Mouse (Mus musculus): Measurements from ENCODE around the gene Rapgef2. TPM values are rescaled to one million over a fixed set of nuclear protein-coding genes. Genes with fewer than 3 reads are reported as not detected.
"Not testable (repeated sequence)": the region's sequence is repeated elsewhere in the genome, so short reads cannot be mapped to it uniquely, and the experiment has no call there.

The Rapgef2 gene
- total RNA-seq, 2 experiments from 2014 or later, result 25.2 to 30.4 TPM

DNA sequence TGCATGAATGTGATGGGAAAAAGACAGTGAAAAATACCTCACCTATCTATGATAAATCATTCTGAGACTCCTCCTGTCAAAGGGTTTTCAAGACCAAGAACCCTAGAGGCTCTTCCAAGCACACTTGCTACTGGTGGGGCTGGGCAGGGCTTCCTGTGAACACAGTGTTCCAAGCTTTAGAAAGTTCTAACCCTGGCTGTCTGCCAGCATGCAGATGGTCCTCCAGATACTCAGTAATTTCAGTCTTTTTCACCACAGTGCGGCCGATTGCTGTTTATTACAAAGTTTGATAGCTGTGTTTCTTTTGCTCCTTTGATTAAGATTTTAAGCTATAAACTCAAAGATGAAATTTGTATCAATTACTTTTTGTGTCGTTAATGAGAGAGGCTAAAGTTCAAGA lies 83.1 kb downstream of the Rapgef2 start:
- peak; percentile 75 for DNase-seq

DNA sequence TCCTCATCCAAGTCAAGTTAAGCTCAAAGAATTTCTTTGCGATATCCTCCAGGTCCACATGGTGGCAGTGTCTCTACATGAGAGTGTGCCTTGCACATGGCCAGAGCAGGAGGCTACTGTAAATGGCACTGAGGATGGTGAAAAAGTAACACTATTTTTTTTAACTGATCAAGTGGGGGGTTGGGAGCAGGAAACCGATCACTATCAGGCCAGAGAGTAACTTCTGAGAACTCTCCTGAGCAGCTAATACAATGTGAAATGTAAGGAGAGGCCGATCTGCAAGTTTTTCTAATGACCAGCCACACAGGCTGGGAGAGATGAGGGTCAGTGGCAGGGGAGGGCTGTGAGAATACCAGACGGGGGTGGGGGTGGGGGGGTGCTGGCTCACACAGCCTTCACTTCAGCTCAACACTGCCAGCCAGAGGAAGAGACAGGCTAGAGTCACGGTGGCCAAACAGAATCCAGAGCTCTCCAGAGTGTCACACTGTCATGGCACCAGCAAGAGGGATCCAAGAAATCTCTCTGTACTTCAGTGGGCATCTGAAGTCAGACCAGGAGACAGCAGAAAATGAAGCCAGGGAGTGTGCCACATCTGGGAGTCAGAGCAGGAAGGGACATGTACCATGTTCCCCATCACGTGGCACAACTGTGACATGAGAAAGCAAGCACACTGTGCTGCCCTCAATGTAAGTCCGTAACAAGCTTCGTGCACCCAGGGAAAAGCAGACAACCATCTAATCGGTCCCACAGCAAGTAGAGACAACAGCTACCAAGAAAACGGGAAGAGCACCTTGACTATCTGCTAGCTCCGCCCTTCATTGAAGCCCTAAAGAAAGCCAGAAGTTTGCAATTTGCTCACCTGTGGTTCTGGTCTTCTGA lies 83.8 kb downstream of the Rapgef2 start:
- DNase-seq, result peak; percentile 85

DNA sequence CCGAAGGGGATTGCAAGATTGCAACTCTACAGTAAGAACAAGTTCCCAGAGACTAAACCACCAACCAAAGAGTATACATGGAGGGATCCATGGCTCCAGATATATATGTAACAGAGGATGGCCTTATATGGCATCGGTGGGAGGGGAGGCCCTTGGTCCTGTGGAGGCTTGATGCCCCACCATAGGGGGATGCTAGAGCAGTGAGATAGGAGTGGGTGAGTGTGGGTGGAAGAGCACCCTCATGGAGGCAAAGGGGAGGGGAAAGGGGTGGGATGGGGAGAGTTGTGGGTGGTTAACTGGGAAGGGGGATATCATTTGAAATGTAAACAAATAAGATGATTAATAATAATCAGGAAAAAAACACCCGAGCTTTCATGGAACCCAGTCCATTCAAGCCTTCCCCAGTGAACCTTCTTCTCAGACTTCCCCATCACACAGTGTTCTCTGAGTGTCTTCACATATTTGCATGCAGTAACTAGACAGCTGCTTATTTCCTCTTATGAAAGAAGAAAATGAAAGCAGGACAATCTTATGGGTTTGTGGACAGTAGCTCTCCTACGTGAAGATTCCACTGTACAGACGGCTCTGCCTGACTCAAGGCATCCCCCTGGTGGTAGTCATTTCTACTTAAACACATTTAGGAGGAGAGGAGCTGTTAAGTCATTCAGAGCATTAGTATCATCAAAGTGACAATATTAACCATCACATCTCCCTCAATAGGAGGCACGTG lies 89.4 kb downstream of the Rapgef2 start:
- DNase-seq, result peak; percentile 74

DNA sequence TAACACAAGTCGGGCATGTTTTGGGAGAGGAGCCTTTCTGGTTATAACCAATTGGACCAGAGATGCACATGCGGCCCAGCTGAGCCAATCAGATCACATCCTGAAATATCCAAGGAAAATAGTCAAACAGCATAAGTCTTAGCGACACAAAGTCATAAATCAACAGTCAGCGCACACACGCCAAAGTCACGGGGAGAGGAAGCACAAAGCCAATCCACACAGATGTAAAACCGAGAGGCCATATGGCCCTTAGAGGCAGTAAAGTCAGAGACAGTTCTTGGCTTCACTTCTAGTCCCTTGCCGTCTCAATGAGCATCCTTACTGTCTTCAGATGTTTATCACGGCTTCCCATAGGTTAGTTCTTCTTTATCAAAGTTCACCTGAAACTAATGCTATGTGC lies 91.0 kb downstream of the Rapgef2 start:
- DNase-seq, result no peak

DNA sequence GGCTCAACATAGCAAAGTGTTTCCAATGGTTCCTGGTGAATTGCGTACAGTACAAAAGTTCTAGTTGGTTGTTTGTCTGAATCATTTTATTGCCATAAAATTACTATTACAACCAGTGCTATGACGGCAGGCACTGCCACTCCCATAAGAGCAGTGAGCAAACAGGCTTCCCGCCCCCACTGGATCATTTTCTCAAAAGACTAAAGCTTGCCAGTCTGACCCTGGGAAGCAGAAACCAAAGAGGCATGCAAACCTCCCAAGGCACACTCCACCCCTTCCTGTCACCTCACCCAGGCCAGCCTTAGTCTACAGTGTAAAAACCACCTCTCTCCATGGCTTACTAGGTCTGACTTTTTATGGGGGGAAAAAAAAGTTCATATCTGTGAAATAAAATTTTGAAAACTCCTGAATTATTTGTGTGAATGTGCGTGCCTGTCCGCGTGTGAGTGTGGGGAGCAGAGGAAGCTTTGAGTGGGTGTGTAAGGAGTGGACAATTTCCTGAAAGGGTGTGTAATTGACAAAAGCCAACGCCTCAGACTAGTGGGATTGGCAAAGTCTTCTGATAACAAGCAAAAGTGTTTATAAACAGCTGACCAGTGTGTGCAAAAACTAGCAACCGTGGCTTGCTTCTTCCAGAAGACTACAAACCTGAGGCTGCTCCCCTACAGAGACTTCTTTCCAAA lies 92.1 kb downstream of the Rapgef2 start:
- DNase-seq, result no peak

DNA sequence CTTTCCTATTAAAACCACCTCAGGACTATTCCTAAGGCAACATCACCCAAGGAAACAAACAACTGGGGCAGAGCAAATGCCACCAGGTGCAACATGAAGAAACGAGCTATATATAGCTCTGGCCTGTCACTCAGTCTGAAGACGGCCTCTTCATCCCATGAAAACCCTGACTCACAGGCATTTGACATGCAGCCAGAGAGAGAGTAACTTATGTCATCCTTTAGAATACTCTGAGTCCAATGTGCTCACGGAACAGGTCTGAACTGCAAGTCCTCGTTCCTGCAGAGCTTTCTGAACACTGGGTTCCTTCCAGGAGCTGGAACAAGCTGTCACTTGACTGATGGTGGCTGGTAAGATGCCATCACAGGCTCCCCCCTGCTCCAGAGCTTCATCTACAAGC lies 93.3 kb downstream of the Rapgef2 start:
- DNase-seq, result peak; percentile 29

DNA sequence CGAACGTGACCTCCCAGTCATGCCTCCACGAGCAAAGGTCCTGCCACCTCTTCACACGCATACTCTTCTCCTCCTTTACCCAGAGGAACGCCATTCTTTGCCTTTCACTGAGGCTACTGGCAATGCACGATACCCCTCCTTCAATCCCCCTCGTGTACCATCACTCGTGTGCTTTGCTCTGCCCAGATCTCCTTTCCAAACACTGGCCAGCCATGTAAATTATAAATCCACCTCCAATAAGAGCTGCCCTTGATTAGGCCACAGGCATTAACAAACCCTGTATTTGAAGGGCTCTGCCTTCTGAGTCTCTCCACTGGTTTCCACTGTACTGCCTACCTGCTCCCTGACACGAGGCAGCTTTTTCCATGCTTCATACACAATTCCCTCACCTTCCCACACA lies 94.3 kb downstream of the Rapgef2 start:
- no peak for DNase-seq

DNA sequence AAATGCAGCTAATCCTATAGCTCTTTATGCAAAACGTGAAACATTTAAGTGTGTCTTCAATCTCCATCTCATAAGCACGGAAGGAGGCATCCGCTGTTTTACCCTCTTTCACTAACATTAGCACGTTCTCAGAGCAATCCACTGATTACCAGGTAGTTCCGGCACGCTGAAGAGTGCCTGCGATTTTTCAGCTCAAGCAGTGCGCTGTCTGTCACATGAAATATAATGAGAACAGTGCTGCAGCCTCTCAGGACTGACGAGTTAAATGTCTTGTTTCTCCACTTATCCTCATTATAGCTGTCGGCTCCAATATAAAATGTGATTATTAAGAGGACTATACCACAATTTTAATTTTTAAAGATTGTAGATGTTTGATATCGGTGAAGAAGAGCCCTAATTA lies 94.8 kb downstream of the Rapgef2 start:
- DNase-seq, result no peak

DNA sequence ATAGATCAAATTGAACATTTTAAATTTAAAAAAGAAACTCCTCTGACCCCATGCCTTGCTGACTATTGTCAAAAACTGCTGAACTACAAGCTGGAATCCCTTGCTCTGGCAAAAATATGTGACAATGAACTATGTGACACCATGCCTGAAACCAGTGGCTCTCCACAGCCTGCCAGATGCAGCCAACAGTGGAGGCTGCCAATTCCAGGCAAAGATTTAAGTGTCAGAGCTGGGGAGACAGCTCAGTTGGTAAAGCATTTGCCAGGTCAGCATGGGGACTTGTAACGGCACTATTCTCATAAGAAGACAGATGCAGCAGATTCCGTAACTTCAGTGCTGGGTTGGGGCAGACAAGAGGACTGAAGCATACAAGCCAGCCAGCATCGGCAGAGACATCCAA lies 95.9 kb downstream of the Rapgef2 start:
- no peak for DNase-seq

DNA sequence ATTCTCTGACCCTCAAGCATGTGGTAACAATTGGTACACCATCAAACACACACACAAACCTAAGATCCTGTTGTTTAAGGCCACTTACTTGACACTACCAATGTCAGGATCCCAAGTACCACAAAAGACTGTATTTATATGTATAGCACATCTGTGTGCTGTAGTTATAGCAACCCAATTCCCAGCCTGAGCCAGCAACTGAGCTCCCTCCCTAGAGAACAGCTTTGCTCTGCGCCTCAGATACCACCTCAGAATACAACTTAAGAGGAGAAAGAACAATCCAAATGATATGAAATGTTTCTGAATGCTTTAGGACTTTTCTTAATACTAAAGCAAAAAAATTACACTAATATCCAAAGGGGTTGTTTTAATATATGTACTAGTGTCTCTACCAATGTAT lies 98.4 kb downstream of the Rapgef2 start:
- DNase-seq, result no peak

DNA sequence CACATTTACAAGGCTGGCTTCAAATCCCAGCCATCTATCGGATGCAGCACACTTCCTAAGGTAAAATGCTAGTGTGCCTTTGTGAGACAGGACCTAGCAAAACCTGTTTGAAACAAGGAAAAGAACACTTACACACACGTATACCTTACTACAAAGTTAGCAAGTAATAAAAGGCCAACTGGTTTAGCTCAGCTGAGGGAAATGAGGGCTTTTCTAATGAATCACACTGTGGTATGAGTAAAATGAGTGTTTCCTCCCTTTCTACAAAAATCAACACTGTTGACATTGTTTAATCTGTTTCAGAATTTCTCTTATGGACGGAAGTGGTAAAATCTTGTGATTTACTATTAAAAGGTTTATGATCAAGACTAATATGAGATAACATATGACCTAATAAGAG lies 104.0 kb downstream of the Rapgef2 start:
- DNase-seq, result no peak

DNA sequence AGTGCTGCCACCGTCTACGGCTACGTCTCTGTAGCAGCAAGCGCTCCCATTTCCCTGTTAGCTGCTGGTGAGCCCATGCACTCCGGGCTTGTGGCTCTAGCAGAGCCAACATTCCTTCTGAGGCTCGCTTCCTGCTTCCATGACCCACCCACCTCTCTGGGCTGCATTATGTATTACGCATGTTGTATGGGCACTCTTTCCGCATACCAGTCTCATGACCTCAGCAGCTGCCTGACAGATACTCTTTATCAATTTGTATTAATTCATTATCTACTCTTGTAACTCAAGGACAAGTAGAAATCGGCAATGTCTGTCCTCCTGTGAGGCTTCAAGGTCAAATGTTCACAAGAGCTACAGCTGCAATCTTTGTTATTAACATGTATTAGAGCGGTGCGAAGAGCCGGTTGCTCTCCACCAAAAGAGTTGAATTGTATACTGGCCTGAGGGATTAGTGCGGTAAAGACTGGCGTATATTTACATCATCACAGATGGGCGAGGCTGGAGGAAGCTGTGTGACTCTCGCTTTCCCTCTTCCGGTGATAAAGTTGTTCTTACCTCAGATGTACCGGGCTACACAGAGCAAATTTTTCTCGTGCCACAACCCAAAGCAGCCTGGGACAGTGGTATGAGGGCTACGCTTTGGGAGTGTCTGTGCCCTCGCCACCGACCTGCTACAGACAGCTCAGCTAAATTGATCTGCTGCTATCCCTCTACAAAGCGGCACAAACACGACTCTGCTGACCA lies 104.9 kb downstream of the Rapgef2 start:
- peak; percentile 67 for DNase-seq

DNA sequence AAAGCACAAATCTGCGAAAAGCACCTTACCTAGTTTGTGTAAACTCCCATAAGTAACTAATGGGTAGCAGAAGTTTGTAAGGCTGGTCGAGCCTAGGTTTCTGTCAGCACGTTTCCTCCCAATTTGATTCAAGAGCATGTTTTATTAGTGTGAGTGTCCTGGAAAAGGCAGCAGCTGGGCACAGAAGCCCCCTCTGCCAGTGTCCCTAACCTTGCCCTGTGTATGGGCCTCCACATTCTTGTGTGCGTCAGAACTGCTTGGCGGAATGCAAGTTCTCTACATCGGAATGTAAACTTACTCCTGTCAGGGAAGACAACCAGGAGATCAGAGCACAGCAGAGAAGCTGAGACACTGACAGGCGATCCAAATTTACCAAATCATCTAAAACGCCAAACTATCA lies 106.2 kb downstream of the Rapgef2 start:
- DNase-seq, result no peak

DNA sequence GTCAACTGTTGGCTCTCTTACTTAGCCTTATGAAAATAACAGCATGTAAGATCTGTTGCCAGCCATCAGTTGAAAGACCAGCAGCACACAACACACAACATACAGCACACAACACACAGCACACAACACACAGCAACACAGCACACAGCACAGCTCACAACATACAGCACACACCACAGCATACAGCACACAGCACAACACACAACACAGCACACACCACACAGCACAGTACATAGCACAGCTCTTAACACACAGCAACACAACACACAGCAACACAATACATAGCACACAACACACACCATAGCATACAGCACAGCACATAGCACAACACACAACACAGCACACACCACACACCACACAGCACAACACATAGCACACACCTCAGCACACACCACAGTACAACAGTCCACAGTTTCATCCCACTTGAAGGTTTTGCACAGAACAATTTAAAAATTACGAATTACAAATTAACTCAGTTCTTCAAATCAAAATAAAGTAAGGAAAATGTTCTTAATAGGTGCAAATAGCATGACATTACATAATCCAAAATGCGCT lies 106.7 kb downstream of the Rapgef2 start:
- DNase-seq, result no peak

DNA sequence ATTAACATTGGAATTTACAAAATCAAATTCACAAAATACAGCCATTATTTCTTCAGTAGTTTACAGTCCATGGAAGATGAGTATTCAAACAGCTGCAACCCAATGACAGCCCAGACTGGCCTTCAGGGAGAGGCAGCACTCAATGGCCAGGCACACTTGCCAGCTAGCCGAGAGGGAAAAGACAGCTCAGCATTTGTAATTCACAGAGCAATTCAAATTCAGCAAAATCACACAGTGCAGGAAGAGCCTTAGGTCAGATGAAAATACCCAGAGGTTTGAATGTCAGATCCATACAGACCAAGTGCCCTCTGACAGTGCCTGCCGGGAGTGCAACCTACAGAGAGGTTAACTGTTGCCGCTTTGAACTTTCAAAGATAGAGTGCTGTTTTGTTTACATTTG lies 107.6 kb downstream of the Rapgef2 start:
- DNase-seq, result peak; percentile 44

DNA sequence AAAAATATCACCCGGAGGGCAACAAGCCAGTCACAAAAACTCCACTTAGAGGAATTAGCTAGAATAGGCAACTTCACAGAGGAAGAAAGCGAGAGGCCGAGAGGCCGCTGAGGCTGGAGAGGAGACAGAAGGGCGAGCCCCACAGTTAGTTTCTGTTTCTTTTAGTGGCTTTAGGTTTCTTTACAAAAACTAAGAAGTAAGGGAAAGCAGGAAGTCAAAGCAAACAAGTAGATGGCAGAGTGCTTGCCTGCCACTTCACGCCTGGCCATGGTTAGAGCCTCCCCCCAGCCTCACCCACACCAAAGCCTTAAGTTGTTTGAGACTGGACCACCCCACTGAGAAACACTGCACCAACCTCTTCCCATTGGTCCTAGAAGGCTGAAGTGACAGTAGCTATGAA lies 108.2 kb downstream of the Rapgef2 start:
- DNase-seq, result no peak

DNA sequence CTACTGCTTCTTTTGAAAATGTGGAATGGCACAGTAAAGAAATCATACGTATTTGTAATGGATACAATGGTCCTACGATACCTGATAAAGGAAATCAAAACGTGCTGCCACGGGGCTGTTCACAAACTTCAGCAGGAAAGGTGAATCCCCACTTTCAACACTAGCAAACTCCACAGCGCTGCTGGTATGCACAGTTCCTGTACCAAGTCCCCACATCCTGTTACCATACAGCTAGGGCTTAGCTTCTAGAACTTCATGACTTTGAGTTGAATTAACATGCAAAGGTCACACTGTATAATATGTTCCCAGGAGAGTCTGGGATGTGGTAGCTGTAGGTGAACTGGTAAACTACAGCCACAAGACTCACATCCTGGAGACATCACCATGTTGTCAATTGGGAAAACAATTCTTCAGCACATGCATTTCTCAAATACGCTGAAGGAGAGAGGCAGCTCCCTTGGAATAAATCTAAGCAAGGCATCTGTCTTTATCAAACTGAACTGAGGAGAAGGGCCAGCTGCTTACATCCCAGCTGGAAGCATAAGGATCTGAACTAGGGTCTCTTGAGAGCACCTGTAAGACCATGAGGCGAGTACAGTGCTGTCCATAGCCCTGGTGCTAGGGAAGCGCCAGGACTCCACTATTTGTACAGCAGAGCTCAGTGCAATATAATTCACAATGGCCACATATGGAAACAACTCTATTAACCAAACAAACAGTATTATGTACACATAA lies 109.0 kb downstream of the Rapgef2 start:
- DNase-seq, result no peak

DNA sequence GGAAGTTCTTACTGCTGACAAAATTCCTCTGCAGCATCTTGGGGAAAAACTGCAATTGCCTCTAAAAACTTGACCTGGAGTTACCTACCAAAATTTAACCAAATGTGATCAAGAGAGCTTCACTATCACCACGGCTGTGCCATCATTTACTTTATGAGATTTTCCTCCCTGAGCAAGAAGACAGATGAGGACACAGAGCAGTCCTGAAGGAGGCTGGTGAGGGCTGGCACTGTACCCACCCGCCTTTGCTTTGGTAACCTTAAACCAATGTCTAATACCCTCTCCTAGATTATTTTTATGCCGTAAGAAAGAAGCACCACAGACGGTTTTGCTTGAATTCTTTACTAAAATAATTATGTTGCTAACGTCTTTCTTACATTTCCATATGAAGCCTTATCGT lies 112.1 kb downstream of the Rapgef2 start:
- no peak for DNase-seq

DNA sequence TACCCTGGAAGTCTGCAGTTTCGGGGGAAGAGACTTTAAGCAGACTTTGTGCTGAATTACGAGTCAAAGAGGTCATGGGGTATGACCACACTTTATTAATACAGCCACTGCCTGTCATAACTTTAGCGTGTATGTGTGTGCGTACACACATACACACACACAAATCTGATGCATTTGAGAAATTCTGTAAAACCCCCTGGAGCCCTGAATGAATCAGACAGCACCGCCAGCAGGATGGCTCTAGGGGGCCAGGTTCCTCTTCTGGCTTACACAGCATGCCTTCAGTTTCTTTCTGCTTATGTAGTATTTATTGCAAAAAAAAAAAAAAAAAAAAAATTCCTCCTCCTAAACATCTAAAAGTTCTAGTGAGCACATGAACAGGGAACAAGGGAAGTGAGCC lies 113.0 kb downstream of the Rapgef2 start:
- no peak for DNase-seq

DNA sequence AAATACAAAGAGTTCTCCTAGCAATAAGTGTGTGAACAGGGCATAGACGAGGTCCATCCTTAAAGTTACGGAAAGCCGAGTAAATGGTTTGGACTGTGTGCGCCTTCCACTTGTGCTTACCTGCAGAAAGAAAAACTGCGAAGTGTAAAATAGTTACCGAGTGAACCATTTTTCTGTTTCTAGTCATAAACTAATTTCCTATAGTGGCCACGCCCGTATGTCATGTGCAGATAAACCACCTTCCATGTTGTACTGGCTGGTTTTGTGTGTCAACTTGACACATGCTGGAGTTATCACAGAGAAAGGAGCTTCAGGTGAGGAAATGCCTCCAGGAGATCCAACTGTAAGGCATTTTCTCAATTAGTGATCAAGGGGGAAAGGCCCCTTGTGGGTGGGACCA lies 115.2 kb downstream of the Rapgef2 start:
- not testable (repeated sequence) for DNase-seq

DNA sequence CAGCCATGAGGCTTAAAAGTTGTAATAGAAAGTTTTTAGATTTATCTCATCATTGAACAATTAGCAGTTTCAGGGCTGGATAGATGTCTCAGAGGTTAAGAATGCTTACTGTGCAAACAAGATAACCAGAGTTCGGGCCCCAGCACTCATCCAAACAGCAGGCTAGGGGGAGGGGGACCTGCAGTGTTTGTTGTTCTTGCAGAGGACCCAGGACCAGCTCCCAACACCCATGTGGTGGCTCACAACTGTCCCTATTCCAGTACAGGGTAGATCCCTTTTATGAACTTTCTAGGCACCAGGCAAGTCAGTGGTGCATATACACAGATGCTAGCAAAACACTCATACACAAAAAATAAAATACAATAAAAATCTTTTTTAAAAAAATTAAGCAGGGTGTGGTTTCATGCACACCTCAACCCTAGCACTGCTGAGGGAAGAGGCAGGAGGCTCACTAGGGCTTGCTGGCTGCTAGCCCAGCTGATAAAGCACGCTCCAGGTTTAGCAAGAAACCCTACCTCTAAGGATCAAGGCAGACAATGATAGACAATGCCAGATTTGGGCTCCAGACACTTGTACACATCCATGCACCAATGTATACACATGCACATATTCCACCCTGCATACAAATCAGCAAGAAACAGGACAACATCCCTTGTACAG lies 118.0 kb downstream of the Rapgef2 start:
- DNase-seq, result no peak

Data from adrenal gland, postnatal 10 days (tissue).